Mouse (Mus musculus): ENCODE data around the gene Ppm1n. TPM values are rescaled to one million over a fixed set of nuclear protein-coding genes. Genes with fewer than 3 reads are reported as not detected.
A peak's percentile ranks its signal among the peaks of the same experiment; 100 is the strongest.

The Ppm1n gene
- polyA plus RNA-seq, 1 experiment, result not detected

GRCm38 (mm10) chr7:19314033-19314432 is 34.2 kb upstream of the Ppm1n start:
- Histone ChIP-seq H3K4me1 (ENCODE audit: control insufficient read depth, insufficient read depth, insufficient read length, low read length) (peaks cover 5% of the 10 kb centered on the region; the same call in 1 of the 2 replicates), H3K27ac (replicated peaks; ENCODE audit: low read depth, low read length) (no peak overlapping the region), H3K4me3 (ENCODE audit: insufficient read depth, low read depth, low read length) (no peak overlapping the region)

DNA sequence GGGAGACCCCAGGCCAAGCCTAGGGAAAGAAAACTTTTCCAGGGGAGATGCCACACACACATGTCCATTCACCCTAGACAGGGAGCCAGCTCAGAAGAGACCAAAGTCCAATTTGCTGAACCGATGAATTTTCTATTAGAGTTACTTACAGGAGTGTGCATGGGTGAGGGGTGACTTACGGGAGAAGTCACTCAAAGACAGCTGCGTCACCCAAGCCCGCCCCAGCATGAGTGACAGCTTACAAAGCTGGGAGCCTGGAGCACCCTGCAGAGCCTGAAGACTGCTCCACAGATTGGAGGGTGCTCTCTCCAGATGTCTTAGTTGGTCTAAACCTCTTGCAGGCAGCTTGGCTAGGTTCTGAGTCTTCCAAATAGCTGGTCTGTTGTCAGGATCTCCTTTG is 32.1 kb upstream of the Ppm1n start:
- Histone ChIP-seq H3K4me3 (ENCODE audit: insufficient read depth, low read depth, low read length) (no peak overlapping the region), H3K4me1 (ENCODE audit: control insufficient read depth, insufficient read depth, insufficient read length, low read length) (peaks cover 5% of the 10 kb centered on the region; the same call in 1 of the 2 replicates), H3K27ac (replicated peaks; ENCODE audit: low read depth, low read length) (no peak overlapping the region)

DNA sequence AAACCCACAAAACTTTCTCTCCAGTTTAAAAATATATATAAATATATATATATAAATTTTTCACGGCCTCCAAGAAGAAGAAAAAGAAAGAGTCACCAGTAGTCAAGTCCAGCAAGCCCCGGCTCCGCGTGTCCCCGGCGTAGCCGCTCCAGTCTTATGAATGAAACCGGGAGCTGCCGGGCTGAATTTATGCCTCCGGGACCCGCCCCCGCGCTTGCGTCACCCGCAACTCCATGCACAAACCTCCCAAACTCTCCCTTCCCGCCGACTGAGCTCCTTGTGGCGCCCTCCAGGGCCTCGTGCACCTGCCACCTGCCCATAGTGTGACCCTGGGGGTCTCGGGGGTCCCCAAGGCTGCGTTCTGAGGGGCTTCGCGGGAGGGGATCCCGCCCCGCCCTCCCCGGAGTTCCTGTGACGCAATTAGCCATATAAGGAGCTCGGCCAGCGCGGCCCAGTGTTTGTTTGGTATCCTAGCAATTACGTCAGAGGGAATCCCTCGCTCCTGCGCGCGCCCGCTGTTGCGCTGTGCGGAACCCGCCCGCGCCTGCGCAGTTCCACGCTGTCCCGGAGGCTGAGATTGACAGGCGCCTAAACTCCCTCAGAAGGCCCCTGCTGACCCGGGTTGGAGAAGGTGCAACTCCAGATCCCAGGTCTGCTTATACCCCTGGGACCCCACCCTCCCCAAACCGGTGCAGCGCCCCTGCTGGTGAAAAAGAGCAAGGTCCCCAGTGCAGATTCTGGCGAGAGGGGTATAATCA is 30.2 kb upstream of the Ppm1n start, which contains the start of gene Fosb:
Gene Fosb (minus strand): TSS at position 168 of the 758 bp plus-strand sequence.
- peak within 1 kb of the TSS; percentile 93 for H3K27ac ChIP-seq (replicated peaks; ENCODE audit: low read depth, low read length)
- H3K4me3 ChIP-seq (ENCODE audit: insufficient read depth, low read depth, low read length), result peak within 1 kb of the TSS; percentile 73
- H3K4me1 ChIP-seq (ENCODE audit: control insufficient read depth, insufficient read depth, insufficient read length, low read length), result no peaks in the 10 kb centered on the region

- Histone ChIP-seq H3K27ac (replicated peaks; ENCODE audit: low read depth, low read length) (peak overlapping the region; percentile 46), H3K4me3 (ENCODE audit: insufficient read depth, low read depth, low read length) (peak overlapping the region; percentile 63)
These were observed 29.5 kb upstream of the Ppm1n start for GRCm38 (mm10) chr7:19309278-19309883.

DNA sequence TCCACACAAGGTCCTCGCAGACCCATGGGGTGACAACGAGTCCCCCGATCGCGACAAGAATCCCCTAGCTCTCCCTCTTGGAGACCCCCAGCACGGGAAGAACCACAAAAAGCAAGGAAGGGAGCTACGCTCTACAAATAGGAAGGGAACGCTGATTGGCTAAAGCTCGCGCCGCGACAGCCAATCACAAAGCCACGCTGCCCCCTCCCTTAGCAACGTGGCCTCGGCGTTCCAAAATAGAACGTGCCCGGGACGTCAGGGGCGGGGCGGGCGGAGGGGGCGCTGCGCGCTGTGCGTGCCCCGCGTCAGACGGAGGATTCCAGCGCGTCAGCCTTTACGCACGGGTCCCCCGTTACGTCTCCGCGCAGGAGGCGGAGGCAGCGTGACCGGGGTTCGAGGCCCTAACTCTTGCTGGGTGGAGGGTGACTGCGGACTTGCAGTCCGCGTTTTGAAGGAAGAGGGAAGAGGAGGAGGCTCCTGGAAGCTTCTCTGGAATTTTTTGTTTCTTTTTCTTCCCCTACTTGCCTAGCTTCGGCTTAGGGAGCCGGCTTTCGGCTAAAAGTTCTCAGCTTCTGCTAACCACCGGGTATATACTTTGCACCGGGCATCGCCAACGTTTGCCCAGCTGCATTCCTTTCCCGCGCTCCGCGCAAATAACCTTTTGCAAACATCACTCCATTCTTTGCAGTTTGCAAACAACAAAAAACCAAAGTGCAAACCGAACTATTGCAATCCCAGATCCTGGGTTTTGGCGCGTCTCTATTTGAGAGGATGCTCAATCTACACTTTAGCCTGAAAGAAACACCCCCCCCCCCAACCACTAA is 28.8 kb upstream of the Ppm1n start:
- peak overlapping the region; percentile 74 for H3K4me3 ChIP-seq (ENCODE audit: insufficient read depth, low read depth, low read length)
- H3K4me1 ChIP-seq (ENCODE audit: control insufficient read depth, insufficient read depth, insufficient read length, low read length), result no peaks in the 10 kb centered on the region
- H3K27ac ChIP-seq (replicated peaks; ENCODE audit: low read depth, low read length), result peak overlapping the region; percentile 81

More at GRCm38 (mm10) chr7:19309278-19309883, 29.5 kb upstream of the Ppm1n start:
- H3K4me1 ChIP-seq (ENCODE audit: control insufficient read depth, insufficient read depth, insufficient read length, low read length), result no peaks in the 10 kb centered on the region

- H3K4me3 ChIP-seq (ENCODE audit: insufficient read depth, low read depth, low read length), result peak overlapping the region; percentile 74
- peak overlapping the region; percentile 81 for H3K27ac ChIP-seq (replicated peaks; ENCODE audit: low read depth, low read length)
- H3K4me1 ChIP-seq (ENCODE audit: control insufficient read depth, insufficient read depth, insufficient read length, low read length), result no peaks in the 10 kb centered on the region
These were observed 28.0 kb upstream of the Ppm1n start for GRCm38 (mm10) chr7:19307739-19308453.

GRCm38 (mm10) chr7:19306819-19307738 is 27.2 kb upstream of the Ppm1n start:
- H3K4me3 ChIP-seq (ENCODE audit: insufficient read depth, low read depth, low read length), result no peak overlapping the region; the same call in 1 of the 2 replicates
- no peak overlapping the region for H3K27ac ChIP-seq (replicated peaks; ENCODE audit: low read depth, low read length)
- H3K4me1 ChIP-seq (ENCODE audit: control insufficient read depth, insufficient read depth, insufficient read length, low read length), result no peaks in the 10 kb centered on the region

DNA sequence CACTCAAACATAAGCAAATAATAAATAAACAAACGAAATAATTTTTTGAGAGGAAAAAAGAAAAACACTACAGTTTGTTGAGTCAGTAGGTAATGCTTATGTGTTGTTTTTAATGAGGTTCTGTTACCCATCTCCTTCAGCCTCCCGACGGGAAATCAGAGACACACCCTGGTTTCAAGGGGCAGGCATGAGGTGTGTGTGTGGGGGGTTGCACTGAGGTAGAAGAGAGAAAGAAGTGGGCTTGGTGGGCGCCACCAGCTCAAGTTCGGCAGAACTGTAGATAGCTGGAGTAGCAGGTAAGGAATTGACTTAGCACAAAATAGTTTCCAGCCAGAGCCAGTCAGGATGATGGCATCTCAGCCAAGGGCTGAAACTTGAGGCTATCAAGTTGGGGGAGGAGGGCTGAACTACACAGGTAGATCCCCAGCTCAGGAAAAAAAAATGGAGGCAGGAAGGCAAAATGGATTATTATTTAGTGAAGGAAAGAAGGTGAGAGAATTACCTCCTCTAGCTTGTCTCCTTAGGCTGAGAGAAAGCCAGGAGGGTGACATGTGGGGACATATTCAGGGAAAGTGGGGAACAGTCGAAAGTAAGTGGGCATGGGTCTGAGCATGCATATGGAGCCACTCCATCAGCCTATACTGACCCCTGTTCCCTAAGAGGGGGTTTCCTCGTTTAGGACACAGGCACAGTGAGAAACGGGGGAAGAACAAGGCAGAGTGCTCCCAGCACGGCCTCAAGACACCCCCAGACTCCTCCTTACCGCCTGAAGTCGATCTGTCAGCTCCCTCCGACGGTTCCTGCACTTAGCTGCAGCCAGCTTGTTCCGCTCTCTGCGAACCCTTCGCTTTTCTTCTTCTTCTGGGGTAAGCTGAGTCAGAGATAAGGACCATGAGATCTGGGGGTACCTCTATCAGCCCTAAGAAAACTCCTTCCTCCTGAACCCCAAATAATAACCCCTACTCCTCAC is 26.2 kb upstream of the Ppm1n start:
- Histone ChIP-seq H3K4me3 (ENCODE audit: insufficient read depth, low read depth, low read length) (no peak overlapping the region), H3K4me1 (ENCODE audit: control insufficient read depth, insufficient read depth, insufficient read length, low read length) (no peaks in the 10 kb centered on the region), H3K27ac (replicated peaks; ENCODE audit: low read depth, low read length) (no peak overlapping the region)

- 0 out of 2 replicates have a peak overlapping the region, but pooled peaks have one; percentile 52 for H3K4me3 ChIP-seq (ENCODE audit: insufficient read depth, low read depth, low read length)
- no peak overlapping the region for H3K27ac ChIP-seq (replicated peaks; ENCODE audit: low read depth, low read length)
- H3K4me1 ChIP-seq (ENCODE audit: control insufficient read depth, insufficient read depth, insufficient read length, low read length), result no peaks in the 10 kb centered on the region
These were observed 25.5 kb upstream of the Ppm1n start for GRCm38 (mm10) chr7:19305413-19305735.

DNA sequence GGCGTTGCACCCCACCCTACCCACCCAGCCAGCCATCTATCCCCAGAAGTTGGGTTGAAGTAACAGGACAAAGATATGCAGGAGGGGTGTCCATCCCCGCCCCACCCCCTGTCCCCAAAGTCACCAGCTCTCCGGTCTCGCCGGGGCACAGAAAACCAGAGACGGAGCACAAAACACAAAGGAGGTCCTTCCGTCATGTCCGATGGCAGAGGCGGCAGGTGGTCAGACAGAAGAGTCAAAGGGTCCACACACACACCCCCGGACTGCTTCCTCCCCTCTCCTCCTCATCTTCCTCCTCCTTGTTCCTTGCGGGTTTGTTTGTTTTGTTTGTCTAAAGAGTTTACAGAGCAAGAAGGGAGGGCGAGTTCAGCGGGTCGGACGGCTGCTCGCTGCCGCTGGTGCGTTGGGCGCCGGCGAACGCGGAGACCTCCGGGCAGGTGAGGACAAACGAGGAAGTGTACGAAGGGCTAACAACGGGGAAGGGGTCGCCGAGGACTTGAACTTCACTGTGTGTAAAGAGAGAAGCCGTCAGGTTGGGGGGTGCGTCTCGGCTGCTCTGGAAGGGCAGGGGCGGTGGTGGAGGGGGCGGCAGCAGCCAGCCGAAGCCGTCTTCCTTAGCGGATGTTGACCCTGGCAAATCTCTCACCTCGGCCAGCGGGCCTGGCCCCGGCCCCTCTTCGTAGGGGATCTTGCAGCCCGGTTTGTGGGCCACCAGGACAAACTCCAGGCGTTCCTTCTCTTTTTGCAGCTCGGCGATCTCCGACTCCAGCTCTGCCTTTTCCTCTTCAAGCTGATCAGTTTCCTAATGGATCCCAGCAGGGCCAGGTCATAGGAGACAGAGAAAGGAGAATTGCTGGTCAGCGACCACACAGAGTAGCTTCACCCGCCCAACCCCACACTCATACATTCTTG is 24.9 kb upstream of the Ppm1n start:
- H3K4me1 ChIP-seq (ENCODE audit: control insufficient read depth, insufficient read depth, insufficient read length, low read length), result no peaks in the 10 kb centered on the region
- H3K27ac ChIP-seq (replicated peaks; ENCODE audit: low read depth, low read length), result no peak overlapping the region
- H3K4me3 ChIP-seq (ENCODE audit: insufficient read depth, low read depth, low read length), result peak overlapping the region; percentile 52

GRCm38 (mm10) chr7:19303770-19304169 is 23.9 kb upstream of the Ppm1n start:
- no peak overlapping the region for H3K27ac ChIP-seq (replicated peaks; ENCODE audit: low read depth, low read length)
- no peaks in the 10 kb centered on the region for H3K4me1 ChIP-seq (ENCODE audit: control insufficient read depth, insufficient read depth, insufficient read length, low read length)
- H3K4me3 ChIP-seq (ENCODE audit: insufficient read depth, low read depth, low read length), result 0 out of 2 replicates have a peak overlapping the region, but pooled peaks have one; percentile 5

DNA sequence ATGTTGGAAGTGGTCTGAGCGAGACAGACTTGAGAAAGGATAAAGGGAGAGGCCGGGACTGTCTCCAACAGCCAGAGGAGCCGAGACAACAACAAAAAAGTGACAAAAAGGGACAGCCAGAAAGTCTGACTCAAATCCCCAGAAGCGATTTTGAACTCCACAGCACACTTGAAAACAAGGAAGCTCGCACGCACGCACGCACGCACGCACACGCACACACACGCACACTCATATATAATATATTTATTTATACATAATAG is 23.1 kb upstream of the Ppm1n start:
- no peaks in the 10 kb centered on the region for H3K4me1 ChIP-seq (ENCODE audit: control insufficient read depth, insufficient read depth, insufficient read length, low read length)
- H3K27ac ChIP-seq (replicated peaks; ENCODE audit: low read depth, low read length), result no peak overlapping the region
- no peak overlapping the region for H3K4me3 ChIP-seq (ENCODE audit: insufficient read depth, low read depth, low read length)
